Mouse (Mus musculus) heart, postnatal 10 days (tissue): Measurements from ENCODE around the gene Inmt. TPM values are rescaled to one million over a fixed set of nuclear protein-coding genes. Genes with fewer than 3 reads are reported as not detected.
A peak's percentile ranks its signal among the peaks of the same experiment; 100 is the strongest.

ENCODE experiments used
- DNase-seq, 2 experiments: peaks; one replicate each; pipeline ENCODE4 v3.0.0; 2021
- intact Hi-C: fragments of 180-260 bp; cut with DNase I; formaldehyde crosslinking; loops from one replicate; pipeline ENCODE4 v1.15.1; 2025
- total RNA-seq, 2 experiments: library from RNA; stranded (reverse); gene quantifications; 2 replicates each; pipeline ENCODE4 v1.2.3; 2021

Gene Inmt
- total RNA-seq, 2 experiments from 2014 or later, result not detected

- no peak for DNase-seq
- intact Hi-C loops, result no loop called here
Observed at GRCm38 (mm10) chr6:55171638-55172037, 3.2 kb downstream of the Inmt start.

- DNase-seq, result no peak
- intact Hi-C loops, result loop anchor here (5.0 kb wide), 3 partner anchors 83 to 363 kb away; no protein-coding TSS in a partner anchor
Observed at GRCm38 (mm10) chr6:55169818-55170217, 5.0 kb downstream of the Inmt start.

- intact Hi-C loops, result loop anchor here (1.0 to 5.0 kb wide), 7 partner anchors 80 to 582 kb away; no protein-coding TSS in a partner anchor
- peak; percentile 77 to 88 for DNase-seq
Observed at GRCm38 (mm10) chr6:55166777-55167463, 7.9 kb downstream of the Inmt start.

- intact Hi-C loops, result no loop called here
Observed at GRCm38 (mm10) chr6:55163046-55163584, 11.7 kb downstream of the Inmt start.

GRCm38 (mm10) chr6:55161311-55161761 is 13.5 kb downstream of the Inmt start:
- intact Hi-C loops, result no loop called here
- no peak for DNase-seq

More at GRCm38 (mm10) chr6:55163046-55163584, 11.7 kb downstream of the Inmt start:
- DNase-seq, result no peak

GRCm38 (mm10) chr6:55159256-55159655 is 15.6 kb downstream of the Inmt start:
- intact Hi-C loops, result no loop called here
- no peak for DNase-seq

GRCm38 (mm10) chr6:55152226-55152625 is 22.6 kb downstream of the Inmt start:
- no peak for DNase-seq
- intact Hi-C loops, result no loop called here

GRCm38 (mm10) chr6:55146138-55146537 is 28.7 kb downstream of the Inmt start:
- intact Hi-C loops, result no loop called here
- DNase-seq, result no peak

GRCm38 (mm10) chr6:55145285-55145684 is 29.6 kb downstream of the Inmt start:
- peak; percentile 42 to 47 for DNase-seq
- intact Hi-C loops, result no loop called here

GRCm38 (mm10) chr6:55138343-55138742 is 36.5 kb downstream of the Inmt start:
- intact Hi-C loops, result no loop called here
- peak; percentile 33 to 38 for DNase-seq

- intact Hi-C loops, result no loop called here
- DNase-seq, result peak in 1 of 2 experiments; percentile 19
Observed at GRCm38 (mm10) chr6:55133425-55133824, 41.4 kb downstream of the Inmt start.

GRCm38 (mm10) chr6:55132794-55133193 is 42.0 kb downstream of the Inmt start, which contains the start of gene Crhr2:
TSS of gene Crhr2 (minus strand) at chr6:55133016.
- intact Hi-C loops, result no loop called here
- peak; percentile 60 to 66 for DNase-seq

GRCm38 (mm10) chr6:55131301-55131700 is 43.5 kb downstream of the Inmt start:
- DNase-seq, result no peak
- intact Hi-C loops, result no loop called here

GRCm38 (mm10) chr6:55130631-55131030 is 44.2 kb downstream of the Inmt start:
- intact Hi-C loops, result no loop called here
- peak; percentile 43 to 57 for DNase-seq

GRCm38 (mm10) chr6:55128391-55128790 is 46.5 kb downstream of the Inmt start:
- DNase-seq, result no peak

GRCm38 (mm10) chr6:55126576-55126975 is 48.3 kb downstream of the Inmt start:
- intact Hi-C loops, result no loop called here
- DNase-seq, result no peak

More at GRCm38 (mm10) chr6:55128391-55128790, 46.5 kb downstream of the Inmt start:
- intact Hi-C loops, result no loop called here

GRCm38 (mm10) chr6:55123056-55123455 is 51.8 kb downstream of the Inmt start:
- intact Hi-C loops, result no loop called here
- DNase-seq, result peak in 1 of 2 experiments; percentile 32

Other genes with a start within 250 kb of the Inmt start
- gene Nod1, start 202.4 kb downstream of the Inmt start, total RNA-seq, result 10 to 100 TPM; 14.2 to 15.8 TPM
- 10 to 100 TPM in 1 of 2 experiments, 1 to 10 TPM in 1; 9.3 to 13.7 TPM for gene Ggct, start 182.1 kb downstream of the Inmt start, total RNA-seq
- gene Gars, start 137.0 kb downstream of the Inmt start, total RNA-seq, result 10 to 100 TPM; 75.8 to 83.9 TPM
- 10 to 100 TPM in 1 of 2 experiments, 1 to 10 TPM in 1; 7.9 to 11.5 TPM for gene Crhr2, start 42.0 kb downstream of the Inmt start, total RNA-seq
- 1 to 10 TPM; 4.9 to 5.2 TPM for gene Mindy4, start 28.3 kb upstream of the Inmt start, total RNA-seq
- 100 to 1,000 TPM; 195 to 252 TPM for gene Aqp1, start 161.4 kb upstream of the Inmt start, total RNA-seq
- gene Ghrhr, start 201.3 kb upstream of the Inmt start, total RNA-seq, result not detected